Mouse (Mus musculus) common myeloid progenitor, adult 5-6 weeks (primary cell): ENCODE measurements around the gene Akap5. TPM values are rescaled to one million over a fixed set of nuclear protein-coding genes. Genes with fewer than 3 reads are reported as not detected.
A peak's percentile ranks its signal among the peaks of the same experiment; 100 is the strongest.

Experiments
- ATAC-seq: replicated peaks from 2 replicates; pipeline ENCODE4 v1.8.0; 2016; ENCODE audit warnings: low read depth, mild to moderate bottlenecking, moderate TSS enrichment, inconsistent platforms; ENCODE audit not compliant: poor library complexity, severe bottlenecking
- total RNA-seq: library from RNA; stranded (forward); fragments of 200-1000, 187-1606 nt; gene quantifications from 2 replicates; pipeline ENCODE4 v1.2.3, GENCODE M21; 2017

The Akap5 gene
- total RNA-seq, 1 experiment from 2014 or later: 0.87 TPM

DNA sequence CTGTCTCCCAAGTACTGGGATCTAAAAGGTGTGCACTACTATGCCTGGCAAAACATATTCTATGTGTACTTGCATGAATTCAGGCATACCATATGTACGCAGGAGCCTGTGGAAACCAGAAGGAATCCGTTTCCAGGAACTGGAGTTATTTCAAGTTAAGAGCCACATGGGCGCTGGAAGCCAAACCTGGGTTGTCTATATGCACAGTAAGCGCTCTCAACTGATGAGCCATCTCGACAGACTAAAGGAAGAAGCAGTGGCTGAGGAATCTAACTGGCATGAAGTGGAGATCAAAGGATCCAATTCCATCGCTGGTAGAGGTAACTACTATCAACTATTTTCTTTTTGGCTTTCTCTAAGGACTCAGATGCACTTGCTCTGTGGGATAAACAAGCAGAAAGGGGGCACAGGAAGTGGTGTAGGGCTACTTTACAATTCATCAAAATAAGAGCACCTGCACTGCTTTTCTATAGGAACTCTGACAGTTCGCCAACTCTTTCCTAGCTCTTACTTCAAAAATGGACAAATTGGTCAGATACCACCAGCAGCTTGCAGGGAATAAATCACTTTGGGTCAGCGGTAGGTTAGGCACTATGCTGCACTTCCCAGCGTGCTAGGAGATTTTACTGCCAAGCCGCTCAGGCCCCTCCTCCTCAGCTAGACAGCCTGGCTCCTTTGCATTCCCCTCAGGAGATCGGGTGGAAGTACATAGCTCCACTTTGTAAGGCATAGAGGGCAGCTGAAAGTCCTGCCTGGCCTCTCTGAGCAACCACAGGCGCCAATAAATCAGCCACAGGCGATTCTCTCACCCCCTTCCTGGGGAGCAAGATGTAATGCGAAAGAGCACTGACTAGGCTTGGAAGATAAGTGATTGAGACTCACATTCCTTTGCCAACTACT, 42.7 kb downstream of the Akap5 start:
- ATAC-seq: 0 out of 2 replicates have a peak, but pooled peaks have one; percentile 4

DNA sequence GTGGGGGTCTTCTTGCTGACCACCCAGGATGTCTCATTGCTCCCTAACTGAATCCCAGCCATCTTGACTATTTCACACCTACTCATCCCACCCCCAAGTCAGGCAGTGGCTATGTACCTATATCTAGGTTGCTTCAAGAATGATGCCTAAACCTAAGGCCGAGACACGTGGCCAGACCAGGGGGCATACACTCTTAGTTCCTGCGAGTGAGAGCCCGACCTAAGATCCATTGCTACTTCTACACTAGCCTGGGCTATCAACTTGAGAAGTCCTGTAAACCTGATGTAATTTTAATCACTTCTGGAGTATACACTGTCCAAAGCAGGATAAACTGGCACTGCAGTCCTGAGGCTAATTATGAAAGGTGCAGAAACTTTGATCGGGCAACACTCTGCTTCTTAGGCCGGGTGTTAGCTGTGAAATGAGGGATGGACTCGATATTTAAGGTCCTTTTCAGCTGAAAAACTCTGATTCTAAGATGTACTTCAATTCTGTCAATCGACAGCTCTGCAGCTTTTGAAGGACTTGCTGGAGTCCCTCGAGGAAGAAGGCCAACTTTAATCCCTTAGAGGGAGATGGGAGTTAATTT, 43.6 kb downstream of the Akap5 start:
- ATAC-seq: no peak

DNA sequence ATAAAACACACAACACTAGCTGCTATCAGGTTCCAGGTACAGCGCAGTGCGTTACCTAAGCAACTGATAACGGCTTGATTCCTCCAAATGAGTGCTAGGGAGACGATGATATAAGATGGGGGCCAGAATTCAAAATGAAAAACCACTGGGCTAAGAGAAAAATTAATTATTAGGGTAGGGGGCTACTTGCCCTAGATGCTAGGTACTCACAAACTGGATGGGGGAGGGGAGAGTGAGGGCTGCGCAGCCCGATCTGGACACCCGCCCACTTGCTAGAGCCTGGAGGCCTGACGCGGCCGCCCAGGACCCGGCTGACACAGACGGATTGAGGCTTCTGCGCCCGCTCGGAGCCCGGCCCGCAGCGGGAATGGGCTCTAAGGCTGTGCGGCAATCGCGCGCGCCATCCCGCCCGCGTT, 44.1 kb downstream of the Akap5 start:
- no peak for ATAC-seq

DNA sequence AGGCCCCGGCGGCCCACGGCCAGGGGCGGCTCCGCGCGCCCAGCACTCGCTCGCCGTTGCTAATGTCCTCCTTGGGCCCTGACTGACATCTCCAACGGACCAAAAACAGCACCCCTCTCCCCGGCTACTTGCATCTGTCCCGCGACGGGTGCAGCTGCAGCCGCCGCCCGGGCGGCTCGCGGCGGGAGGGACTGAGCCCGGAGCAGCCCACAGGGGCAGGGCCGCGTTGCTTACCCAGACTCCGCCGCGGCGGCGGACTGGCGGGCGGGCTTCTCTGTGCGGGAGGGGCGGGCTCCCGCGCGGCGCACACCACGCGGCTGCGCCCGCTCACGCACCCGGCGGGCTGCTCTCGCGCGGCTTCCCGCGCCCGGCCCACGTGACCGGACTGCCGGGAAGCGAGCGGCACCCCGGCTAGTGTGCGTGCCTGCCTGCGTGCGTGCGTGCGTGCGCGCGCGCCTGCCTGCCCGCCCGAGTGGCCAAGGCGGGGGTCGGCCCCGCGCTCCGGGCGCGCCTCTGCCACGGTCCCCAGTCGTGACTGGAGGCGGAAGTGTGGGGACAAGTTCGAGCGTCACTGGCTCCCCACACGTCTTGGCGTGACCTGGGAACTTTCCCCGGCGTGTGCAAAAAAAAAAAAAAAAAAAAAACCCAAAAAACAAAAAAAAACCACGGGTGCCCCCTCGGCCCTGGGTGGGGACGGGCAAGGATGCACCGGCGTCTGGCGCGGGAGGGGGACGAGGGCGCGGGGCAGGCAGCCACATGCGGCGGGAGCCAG, 44.7 kb downstream of the Akap5 start, which contains the start of gene Zbtb25:
Zbtb25 (minus strand) TSS at position 397 of the 772 bp plus-strand sequence.
- peak; percentile 16 for ATAC-seq

DNA sequence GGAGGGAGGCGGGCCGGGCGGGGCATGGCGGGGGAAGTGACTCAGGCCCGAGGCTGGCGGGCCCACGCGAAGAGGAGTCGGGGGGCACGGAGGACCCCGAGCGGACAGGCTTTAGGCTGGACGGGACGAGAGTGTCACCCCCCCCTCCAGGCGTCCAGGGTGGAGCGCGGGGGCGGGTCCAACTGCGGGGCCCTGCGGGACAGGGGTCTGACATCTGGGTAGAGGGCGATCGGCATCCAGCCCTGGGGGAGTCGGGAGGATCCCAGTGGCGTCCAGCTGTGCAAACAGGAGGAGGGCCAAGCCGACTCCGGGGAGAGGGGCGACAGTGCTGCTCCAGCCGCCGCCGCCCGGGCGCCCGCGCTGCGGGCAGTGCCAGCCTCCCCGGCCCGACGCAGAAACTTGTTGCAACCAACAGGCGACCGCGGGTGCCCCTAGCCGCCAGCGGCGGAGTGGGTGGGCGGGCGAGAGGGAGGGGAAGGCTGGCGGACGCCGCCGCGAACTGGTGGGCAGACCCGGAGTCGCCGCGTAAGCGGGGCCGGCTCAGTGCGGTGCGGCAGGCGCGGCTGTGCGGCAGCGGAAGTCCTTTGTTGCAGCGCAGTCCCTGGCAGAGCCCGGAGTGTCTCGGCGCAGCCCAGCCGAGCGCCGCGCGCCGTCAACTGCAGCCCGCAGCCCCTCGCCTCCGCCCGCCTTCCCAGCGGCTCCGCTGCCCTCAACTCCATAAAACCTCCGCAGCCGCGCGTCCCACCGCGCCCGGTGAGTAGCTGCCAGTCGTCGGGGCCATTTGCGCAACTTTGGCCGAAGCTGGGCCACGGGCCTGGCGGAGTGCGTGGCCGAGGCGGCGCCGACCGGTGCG, 45.5 kb downstream of the Akap5 start, which contains the start of gene Zbtb1:
Zbtb1 (plus strand) TSS at position 289 of the 853 bp plus-strand sequence.
- peak; percentile 19 for ATAC-seq

DNA sequence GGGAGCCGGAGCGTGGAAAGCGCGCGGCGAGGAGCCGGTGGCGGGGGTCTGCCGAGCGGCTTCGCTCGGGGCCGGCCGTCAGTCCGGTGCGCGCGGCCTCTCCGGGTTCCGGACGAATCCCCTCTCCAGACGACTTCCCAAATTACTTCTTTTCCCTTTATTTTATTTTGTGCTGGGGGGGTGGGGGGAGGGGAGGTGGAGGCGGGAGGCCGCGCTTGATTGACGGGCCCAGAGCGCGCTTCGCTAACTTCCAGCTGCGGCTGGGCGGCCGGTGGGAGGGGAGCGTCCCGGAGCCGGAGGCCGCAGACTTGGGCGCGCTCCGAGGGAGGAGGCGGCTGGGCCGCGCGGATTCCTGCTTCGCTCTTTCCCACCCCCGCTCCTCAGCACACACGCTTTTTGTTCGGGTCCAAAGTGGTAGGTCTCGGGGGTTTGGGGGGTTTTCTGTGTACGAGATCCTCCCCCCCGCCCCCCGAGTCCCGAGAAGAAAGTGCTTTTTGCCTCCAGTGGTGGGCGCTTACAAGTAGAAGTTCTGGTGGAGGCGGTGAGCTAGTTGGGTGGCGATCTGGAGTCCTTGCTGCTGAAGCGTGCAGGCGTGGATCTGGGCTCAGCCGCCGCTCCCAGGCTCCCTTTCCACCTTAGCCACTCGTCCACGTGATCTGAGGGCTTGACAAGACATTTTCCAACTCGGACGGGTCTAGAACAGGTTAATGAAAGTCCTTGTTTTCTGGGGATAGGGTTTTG, 46.3 kb downstream of the Akap5 start:
- peak; percentile 17; the same call in 1 of the 2 replicates for ATAC-seq

DNA sequence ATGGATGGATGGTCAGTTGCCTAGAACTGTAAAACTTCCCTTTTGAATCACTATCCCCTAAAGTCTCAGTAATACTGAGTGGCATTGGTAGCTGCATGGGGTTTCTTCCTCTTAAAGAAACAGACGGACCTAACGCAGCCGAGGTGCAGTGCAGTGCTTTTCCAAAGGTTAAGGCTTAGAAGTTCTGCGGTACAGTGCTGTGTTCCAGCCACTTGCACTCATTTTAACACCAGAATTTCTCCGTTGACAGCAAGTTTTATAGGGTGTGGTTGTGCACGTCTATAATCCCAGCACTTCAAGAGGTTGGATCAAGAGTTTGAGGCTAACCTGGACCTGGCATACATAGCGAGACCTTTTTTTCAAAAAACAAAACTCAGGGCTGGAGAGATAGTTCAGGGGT, 47.4 kb downstream of the Akap5 start:
- ATAC-seq: no peak

DNA sequence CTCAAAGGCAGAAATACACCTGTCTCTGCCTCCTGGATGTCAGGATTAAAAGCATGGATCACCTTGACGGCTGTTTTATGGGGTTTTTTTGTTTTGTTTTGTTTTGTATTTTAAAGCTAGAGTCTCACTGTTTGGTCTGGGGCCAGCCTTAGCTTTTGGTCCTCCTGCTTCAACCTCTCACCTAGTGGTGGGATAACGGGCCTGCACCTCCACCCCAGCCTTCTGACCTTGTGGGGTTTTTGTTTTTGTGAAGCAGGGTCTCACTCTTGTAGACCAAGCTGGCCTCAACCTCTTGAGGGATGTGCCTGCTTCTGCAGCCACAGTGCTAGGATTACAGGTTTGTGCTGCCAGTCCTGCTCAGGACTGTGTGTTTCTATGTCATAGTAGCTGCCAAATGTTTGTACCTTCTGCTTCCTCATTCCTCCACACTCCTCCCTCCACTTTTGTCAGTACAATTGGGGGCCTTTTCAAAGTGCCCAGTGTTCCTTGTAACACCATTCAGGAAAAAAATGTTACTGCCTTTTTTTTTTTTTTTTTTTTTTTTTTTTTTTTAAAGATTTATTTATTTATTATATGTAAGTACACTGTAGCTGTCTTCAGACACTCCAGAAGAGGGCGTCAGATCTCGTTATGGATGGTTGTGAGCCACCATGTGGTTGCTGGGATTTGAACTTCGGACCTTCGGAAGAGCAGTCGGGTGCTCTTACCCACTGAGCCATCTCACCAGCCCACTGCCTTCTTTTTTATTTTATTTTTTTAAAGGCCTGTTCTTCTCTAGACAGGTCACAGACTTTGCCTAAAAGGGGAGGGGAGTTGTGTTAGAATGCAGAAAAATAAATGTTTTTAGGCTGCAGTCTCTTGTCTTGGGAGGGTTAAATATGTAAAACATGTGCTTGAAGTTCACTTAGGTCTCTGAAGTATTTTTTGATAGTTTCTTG, 48.5 kb downstream of the Akap5 start:
- ATAC-seq: no peak

DNA sequence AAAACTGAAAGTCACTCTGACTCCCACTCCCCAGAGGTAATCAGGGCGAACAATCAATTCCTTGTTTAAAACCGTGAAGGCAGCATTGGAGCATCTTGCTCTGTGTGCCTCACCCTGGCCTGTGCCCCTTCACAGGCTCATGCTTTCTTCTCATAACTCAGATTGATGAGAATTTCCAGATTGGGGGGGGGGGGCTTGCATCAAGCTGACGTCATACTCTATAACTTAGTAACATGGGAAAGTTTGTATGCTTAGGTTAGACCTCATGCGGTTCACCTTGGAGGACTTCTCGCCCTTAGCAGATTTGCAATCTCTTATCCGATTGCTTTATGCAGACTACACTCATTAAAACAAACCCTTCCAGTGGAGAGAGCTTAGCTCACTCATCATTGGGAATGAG, 49.3 kb downstream of the Akap5 start:
- no peak for ATAC-seq

DNA sequence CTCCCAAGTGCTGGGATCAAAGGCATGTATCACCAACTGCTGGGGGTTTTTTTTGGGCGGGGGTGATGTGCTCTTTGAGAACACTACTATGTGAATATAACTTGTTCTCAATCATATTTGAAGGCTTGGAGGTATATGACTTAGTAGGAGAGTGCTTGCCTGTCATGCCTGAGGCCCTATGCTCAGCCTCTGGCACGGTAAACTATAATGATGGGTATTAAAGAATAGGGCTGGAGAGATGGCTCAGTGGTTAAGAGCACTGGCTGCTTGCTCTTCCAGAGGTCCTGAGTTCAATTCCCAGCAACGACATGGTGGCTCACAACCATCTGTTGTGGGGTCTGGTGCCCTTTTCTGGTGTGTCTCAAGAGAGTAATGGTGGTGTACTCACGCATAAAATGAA, 50.2 kb downstream of the Akap5 start:
- no peak for ATAC-seq

DNA sequence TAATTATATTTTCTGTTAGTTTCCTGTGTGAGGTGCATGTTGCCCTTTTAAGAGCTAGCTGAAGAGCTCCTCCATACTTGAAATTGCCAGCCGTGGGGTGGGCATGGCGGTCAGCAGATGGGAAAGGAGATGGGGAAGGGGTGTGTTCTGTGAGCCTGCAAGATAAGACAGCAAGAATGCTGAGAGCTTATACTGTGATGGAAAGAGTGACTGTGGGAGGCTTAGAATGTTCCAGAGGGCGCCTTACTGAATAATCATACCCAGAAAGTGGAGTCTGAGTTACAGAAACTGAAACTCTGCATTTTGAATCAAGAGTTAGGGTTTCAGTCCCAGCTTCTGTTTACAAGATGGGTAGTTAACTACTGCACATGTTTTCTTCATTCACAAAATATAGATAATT, 50.8 kb downstream of the Akap5 start:
- peak; percentile 40 for ATAC-seq

DNA sequence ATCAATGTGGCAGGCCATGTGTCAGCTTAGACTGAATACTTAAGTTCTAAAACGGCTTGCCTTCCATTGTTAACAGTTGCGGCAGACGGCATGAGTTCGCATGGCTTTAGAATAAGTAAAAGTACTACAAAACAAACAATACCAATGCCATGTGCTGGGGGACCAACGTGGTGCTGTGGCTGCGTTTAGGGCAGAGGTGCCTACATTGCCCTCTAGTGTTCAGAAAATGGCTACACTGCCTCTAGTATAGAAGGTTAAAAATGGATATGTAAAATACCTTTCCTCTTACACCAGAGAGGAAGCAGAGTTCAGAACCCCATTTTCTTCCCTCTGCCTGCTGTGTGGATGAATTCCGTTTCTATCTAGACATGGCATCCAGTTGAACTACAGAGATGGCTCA, 52.0 kb downstream of the Akap5 start:
- peak; percentile 74 for ATAC-seq

DNA sequence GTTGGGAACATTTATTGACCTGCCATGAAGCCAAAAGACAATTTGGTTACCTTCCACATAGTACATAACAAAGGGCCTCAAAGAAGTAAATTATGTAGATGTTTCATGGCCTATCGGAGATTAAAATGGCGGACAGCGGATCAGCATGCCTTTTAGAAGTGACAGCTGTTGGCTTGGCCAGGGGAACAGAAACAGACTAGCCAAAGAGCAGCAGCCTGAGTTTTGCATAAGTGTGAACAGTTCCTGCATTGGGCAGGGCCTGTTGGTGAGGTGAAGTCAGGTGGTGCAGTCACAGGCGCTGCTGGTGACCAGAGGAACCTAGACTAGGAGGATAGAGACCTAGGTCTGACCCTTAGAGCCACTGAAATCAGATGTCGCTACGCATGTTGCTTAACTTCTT, 52.4 kb downstream of the Akap5 start:
- ATAC-seq: 0 out of 2 replicates have a peak, but pooled peaks have one; percentile 13

DNA sequence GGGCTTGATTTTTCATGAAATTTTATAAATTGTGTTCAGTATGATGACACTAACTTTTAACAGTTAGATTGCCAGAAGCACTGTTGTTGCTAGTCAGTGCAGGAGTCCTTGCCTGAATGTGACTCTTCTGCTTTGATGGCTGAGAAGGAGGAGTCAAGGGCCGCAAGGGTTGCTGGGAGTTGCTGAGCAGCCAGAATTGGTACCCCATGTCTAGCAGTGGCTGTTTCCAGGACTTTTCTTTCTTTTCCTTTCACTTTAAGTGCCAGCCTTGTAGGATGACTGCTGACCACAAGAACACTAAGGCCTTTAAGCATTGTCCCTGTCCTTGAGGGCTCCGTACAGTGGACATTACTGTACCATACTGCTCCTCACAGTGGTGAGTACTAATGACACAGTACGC, 53.0 kb downstream of the Akap5 start:
- no peak for ATAC-seq

DNA sequence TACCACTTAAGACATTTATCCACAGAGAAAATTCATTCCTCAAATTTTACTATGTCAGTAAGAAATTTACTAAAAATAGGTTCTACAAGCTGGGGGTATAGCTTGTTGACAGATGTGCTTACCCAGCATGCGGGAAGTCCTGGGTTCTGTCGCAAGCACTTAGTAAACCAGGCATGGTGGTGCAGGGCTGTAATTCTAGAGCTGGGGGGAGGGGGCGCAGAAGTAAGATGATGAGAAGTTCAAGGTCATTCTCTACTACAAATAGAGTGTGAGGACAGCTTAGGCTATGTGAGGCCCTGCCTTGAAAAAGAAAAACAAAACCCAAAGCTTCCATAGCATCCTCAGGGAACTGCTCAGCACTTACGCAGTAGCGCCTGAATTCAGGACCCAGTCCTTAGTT, 53.9 kb downstream of the Akap5 start:
- no peak for ATAC-seq

DNA sequence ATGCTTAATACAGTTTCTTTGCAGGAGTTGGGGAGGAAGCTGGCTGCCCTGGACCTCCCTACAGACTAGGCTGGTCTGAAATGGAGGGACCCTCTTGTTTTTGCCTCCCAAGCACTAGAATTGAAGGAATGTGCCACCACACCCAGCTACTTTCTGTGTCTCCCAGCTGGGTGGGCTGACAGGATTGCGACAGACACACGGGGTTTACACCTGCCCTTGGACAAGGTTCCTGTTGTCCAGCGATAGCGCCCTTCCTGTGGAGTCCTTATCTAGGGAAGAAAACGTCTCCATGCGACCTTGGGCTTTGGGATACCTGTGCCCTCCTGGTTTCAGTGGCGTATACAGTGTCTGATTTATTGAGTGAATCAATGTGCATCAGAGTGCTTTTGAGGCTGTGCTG, 55.5 kb downstream of the Akap5 start:
- ATAC-seq: no peak
